Mouse (Mus musculus): ENCODE results near the gene Lcn9.
"Not testable (repeated sequence)": the region's sequence is repeated elsewhere in the genome, so short reads cannot be mapped to it uniquely, and the experiment has no call there.

Lcn9 gene

DNA sequence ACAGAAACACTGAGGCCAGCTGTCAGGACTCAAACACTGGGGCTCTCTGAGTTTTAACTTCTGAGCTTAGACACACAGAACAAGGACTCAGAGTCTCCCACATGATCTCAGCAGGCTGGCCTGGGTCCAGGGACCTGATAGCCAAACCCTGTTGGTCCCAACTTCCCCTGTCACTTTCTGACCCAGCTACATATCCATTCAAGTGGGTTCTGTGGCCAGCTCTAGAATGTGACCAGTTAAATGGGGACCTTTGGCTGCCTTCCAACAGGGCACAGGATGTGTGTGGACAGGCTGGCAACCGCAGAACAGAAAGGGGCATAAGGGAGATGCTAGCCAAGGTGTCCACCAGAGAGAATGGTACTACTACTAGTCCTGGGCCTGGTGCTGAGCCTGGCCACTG is at the start of gene Lcn9:
Lcn9 (plus strand) TSS at position 348 of the 400 bp plus-strand sequence.
- DNase-seq (ENCODE audit: low spot score) = peak; percentile 50

DNA sequence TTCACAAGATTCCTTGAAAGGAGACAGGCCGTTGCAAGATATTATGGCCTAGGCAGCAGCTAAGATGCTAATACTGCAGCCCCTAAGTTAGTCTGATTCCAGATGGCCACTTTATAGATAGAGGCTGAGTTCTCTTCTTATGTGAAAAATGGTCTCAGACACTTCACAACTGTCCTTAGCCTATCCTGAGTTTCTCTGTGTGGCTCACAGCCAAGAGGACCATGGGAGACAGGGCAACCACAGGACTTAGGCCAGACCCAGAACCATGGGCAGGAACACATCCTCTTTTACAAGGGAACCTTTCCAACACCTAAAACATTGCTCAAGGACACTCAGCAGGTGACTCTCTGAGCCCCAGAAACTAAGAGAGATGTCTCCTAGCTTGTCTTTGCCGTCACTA is 49.4 kb upstream of the Lcn9 start:
- no peak for DNase-seq (ENCODE audit: low spot score)

DNA sequence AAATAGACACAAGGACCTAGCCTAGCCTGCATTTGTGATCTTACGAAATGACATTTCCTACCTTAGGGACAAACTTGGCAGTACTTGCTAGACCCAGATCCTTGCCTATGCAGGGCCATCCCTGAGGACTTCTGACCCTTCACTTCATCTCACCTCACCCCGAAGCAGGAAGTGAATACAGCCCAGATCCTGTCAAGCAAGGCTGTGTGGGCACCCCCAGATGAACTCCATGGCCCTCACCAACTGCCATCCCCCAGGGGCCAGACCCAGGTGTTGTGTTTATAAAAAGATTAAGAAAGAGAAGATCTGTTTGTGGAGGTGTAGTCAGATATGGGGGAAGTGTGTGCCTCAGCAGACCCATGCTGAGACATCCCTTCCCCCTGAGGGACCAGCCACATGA is 48.3 kb upstream of the Lcn9 start:
- no peak for DNase-seq (ENCODE audit: low spot score)

DNA sequence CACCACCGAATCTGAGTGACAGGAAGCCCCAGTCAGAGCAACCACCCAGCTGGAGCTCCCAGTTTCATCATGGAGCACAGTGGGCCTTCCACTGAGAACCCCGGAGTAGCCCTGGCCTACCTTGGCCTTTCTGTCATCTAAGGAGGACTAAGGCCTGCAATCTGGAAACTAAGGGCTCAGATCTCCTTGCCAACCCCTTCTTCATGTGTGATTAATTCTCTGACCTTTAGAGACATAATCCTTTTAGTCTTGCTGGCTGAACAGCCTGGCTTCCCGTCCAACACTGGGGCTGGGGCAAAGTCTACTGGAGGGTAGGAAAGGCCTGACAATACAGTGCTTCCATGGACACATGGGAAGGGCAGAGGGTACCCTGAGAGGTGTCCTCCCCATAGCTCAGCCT is 47.0 kb upstream of the Lcn9 start:
- DNase-seq (ENCODE audit: low spot score) = no peak

DNA sequence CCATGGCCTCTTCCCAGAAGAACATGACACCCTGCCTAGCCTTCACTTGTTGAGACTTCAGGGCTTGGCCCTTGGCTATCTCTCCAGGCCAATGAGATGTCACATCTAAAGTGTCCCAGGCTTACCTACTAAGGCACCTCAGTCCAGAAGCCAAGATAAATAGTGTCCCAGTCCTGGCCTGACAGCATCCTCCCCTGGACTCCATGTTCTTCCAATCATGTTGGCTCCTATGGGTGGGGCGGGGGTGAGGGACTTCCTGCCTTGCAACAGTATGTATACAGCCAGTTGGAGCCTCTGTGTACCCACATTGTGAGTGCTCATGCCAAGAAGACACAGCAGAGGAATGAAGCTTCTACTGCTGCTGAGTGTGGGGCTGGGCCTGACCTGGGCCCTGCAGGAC is 46.2 kb upstream of the Lcn9 start, which contains the start of gene Lcn11:
Lcn11 (plus strand) TSS at position 301 of the 400 bp plus-strand sequence.
- DNase-seq (ENCODE audit: low spot score) = no peak

DNA sequence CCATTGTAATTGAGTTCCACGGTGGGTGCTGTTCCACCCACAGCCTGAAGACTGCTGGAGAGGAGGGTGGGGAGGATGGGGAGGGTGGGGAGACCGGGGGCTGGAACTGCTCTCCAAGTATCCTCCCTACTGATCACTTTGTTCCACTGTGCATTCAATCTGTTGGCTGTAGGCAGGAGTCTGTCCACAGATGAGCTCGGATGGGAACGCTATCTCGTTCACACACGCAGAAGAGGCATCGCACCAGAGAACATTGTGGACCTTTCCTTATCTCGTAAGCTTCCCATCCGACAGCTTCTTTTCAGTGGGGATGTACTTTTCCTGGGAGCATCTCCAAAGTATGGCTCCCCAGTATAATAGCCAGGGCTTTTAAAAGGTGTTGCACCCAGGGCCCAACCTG is 43.9 kb upstream of the Lcn9 start:
- no peak for DNase-seq (ENCODE audit: low spot score)

DNA sequence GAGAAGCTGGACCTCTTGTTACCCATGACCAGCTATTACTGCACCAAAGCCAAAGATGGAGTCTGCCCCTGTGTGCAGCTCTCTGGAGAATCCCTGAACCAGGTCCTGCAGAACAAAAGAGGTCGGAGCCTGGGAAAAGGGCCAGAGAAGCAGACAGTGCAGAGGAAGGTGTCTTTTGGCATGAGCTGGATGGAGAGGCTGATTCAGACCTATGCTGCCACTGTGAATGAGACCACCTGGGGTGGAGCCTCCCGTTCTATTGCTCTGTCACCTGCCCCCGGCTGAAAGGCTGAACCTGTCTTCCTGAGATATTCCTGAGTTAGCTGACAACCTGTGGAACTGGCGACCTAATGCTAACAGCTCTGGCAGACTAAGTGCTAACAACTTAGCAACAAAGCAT is 42.0 kb upstream of the Lcn9 start:
- DNase-seq (ENCODE audit: low spot score) = no peak

DNA sequence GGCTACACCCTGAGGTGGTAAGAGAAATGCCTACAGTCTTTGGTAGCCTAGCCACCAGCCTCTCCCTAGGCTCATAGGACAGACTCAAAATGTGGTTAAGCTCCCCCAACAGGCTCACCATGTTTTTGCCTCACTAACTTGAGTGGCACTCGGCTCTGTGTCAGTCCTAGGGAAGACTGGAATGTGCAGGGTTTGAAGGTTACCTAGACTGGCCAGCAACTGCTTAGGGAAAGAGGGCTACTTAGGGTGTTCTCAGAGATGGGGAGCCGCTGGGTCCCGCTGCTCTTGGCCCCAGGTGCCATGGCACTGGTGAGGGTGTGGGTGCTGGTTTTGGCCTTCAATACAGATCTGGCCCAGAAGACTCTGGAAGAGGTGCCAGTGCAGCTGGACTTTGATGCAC is 41.0 kb upstream of the Lcn9 start, which contains the start of gene Gm13539:
Gm13539 (plus strand) TSS at position 301 of the 400 bp plus-strand sequence.
- DNase-seq (ENCODE audit: low spot score) = no peak

DNA sequence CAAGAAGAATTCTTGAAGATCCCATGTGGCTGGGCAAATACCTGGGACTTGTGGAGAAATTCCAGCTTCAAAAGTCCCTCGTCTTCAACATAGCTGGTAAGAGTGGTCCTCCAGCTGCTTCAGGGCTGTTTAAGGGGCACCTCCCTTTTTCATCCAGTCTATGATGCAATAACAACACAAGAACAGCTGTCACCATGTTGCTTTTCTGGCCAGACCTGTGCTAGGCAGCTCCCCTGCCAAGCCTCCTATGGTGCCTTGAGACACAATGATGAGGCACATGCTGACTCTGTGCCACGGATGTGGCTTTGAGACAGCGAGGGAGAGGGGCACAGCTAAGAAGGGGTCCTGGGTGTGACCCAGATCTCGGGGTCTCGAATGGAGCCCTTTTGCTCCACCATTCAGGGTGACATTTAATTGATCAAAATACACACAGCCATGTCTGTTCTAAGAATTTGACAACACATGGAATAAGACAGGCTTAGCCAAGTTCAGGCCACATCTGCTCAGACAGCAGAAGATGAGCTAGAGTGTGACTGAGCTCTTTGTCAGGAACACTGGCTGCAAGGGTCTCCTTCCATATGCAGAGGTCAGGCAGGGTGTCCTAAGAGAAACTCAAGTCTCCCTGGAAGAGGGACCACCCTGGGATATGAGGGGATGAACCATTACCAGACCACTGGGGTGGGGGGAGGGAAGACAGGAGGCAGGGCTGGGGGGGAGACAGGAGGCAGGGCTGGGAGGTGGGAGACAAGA is 37.2 kb upstream of the Lcn9 start:
- peak; percentile 22 for DNase-seq (ENCODE audit: low spot score)

DNA sequence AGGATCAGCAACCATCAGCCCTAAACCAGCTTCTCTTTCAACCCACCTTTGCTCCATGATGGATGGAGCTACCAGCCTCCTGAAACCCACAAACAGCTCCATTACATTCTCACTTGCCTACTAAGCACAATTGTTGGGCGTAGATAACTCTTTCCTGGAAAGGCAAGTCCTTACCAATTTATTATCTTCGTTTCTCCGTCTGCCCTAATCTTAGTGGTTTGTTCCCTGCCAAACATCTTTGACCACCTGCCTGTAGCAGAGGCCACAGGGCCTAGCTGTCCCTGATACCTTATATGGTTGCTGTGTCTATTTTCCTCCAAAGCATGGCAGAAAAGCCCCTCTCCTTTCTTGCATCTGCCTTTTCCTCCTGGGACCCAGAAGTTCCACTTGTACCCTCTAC is 33.9 kb upstream of the Lcn9 start:
- peak; percentile 11 for DNase-seq (ENCODE audit: low spot score)

DNA sequence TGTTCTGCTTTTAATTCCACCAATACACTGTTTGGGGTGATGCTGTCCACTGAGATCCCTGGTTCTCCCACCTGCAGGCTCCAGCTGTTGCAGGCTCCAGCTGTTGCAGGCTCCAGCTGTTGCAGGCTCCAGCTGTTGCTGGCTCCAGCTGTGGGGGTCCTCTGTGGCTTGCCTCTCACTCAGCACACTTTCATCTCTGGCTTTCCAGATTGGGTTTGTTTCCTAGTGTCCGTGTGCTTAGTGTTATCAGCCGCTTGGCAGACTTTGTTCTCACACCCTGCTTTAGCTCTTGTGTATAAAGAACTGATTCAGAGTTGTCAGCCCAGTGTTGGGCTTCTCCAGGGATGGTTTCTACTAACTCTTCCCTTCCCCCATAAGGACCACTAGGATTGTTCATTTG is 25.3 kb upstream of the Lcn9 start:
- peak; percentile 45 for DNase-seq (ENCODE audit: low spot score)

DNA sequence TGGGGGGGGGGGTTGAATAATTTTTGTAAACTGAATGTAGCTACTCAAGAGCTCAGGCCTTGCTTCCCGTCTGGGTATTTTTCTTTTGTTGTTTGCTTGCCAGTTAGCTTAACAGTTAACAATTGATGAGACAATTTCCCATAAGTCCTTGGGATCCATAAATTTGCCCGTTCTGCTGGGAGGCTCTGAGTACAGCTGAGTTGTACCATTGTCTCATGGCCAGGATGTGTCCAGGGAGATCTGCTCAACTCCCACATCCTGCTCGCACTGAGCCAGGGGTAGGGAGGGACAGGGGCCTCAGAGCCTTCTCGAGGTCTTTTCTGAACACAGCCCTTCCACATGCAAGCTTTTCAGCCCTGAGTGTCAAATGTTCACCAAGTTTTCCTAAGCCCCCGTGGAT is 24.9 kb upstream of the Lcn9 start:
- peak; percentile 35 for DNase-seq (ENCODE audit: low spot score)

DNA sequence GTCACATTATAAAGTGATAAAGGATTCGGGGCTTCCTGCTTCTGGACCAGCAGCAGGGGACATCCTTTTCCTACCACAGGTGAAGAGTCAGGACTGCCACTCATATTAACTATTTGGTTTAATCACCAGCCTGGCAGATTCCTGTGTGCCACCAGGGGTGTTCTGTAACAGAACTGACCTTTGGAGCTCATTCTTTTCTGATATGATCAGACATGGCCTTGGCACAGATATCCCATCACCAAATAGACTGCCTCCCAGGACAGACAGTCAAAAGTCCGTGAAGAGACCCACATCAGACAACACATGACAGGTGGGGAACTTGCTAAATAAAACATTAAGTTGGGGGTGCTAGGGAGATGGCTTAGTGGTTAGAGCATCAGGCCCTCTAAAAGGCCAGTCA is 11.2 kb upstream of the Lcn9 start:
- DNase-seq (ENCODE audit: low spot score) = peak; percentile 17

DNA sequence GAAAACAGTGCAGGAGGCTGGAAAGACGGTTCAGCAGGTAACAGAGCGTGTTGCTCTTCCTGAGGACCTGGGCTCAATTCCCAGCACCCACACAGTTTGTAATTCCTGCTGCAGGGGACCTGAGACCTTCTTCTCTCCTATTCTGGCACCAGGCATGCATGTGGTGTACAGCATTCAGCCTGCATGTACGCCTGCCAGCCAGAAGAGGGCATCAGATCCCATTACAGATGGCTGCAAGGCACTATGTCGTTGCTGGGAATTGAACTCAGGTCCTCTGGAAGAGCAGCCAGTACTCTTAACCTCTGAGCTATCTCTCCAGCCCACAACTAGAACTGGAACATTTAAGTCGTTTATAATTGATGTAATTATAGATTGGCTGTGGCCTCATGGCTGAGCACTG is 9.6 kb upstream of the Lcn9 start:
- peak; percentile 34 for DNase-seq (ENCODE audit: low spot score)

DNA sequence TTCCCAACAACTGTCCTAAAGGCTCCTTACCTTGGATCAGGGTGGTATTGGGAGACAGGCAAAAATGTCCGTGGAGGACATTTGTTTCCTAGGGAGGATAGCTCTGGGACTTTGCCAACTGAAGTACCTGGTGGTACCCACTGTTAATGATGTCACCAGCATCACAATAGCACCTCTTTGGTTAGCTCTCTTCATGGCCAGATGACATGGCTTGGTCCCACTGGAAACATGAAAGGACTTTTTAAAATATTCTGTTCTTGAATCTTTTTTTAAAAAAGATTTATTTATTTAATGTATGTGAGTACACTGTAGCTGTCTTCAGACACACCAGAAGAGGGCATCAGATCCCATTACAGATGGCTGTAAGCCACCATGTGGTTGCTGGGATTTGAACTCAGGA is 7.2 kb upstream of the Lcn9 start, which contains the start of gene Glt6d1:
Glt6d1 (minus strand) TSS at position 101 of the 400 bp plus-strand sequence.
- not testable (repeated sequence) for DNase-seq (ENCODE audit: low spot score)

DNA sequence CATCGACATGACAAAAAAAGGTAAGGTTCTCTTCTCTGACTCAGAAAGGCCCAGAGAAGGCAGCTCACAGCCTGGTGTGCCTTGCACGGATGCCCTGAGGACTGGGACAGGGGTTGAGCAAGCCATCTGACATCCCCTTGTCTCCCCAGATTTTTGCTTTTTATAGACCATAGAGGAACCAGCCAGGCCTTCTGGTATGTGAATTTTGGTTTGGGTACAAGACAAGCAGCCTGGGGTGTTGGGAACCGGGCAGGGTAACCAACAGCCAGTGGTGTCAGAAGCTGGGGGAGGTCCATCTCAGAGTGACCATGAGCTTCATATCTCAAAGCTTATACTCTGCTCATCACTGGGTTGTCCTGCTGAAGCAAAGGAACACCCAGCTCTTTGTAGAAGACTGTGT is 1.8 kb downstream of the Lcn9 start:
- DNase-seq (ENCODE audit: low spot score) = peak; percentile 29

DNA sequence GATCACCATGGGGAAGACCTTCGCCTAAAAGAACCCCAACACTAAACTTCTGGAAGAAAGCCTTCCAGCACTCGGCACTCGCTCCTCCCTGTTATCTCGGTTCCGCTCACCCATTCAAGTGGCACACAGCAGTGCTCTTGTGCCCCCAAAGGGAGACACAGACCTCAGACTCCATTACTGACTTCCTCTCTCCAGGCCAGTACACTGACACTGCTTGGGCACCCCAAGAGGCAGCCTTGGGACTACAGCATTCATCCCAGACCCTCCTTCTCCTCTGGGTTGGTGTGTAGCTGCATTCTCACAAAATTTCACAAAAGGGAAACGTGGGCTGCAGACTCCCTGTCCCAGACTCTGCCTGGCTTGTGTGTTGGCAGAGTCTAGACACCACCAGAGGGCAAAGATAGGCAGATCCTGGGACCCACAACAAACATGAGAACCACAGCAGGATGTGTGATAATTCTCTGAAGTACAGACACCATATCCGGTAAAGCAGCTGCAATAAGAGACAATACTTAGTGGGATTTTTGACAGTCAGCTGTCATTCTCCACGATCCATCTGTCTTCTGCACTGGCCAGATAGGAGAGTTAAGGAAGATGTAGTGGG is 5.5 kb downstream of the Lcn9 start:
- no peak for DNase-seq (ENCODE audit: low spot score)

DNA sequence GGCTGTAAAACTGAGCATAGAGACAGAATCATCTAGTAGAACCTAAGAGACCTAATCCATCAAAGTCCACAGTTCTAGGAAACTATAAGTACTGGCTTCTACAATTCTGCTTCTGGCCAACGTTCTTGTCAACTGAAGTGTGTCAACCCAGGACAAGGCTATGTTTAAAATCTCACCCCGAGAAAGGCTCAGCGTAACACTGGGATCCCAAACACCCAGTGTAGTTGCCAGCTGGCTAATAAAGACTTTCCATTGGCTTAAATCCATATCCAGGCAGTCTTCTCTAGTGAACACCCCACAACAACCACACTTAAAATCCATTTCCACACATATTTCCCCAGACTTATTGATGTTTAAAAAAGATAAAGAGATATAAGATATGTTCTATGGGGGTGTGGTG is 7.8 kb downstream of the Lcn9 start:
- DNase-seq (ENCODE audit: low spot score) = no peak

DNA sequence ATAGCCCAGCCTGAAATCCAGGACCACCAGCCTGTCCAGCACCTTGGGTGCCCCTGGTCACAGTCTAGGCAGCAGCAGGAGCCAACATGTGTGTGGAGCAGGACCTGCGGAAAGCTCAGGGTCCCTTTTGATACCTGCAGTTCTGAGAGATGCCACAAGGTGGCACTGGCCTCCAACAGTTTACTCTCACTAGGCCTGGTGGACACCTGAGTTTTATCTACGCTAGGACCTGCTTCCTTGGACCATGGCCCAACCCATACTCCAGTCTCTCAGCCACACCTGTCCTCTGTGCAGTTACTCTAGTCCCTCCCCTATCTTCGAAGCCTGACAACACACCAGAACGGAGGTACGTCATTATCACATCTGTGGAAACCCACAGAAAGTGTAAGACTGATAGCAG is 13.3 kb downstream of the Lcn9 start:
- DNase-seq (ENCODE audit: low spot score) = peak; percentile 89

DNA sequence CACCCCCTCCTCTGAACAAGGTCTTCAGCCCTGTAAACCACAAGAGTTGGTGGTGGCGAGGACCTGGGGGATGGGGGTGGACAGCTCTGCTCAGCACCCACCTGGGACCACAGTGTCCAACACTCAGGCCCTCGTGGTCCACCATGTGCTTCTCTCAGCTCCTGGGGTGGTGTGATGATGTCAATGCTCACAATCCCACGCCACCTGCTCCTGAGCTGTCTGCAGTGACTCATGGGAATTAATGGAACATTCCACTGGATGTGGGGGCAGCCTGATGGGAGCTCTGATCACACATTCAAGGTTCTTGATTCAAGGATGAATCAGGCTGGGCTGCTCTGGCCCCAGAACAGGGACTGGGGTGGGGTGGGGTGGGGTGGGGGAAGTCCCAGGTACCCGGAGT is 19.2 kb downstream of the Lcn9 start:
- no peak for DNase-seq (ENCODE audit: low spot score)

DNA sequence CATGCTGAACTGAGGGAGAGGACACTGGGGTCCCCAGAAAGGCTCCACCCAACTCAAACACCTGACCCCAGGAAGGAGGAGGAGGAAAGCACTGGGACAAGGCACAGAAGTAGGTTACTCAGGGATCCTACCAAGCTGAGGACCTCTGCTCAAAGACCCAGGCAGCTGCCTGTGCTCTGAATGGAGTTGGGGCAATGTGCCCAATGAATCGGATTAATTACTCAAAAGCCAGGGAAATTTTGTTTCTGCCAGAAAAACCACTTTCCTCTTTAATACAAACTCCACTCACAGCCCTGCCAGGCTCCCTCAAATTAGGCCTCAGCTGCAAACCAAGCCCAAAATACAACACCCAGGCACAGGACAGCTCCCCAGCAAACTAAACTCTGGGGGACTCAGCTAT is 19.8 kb downstream of the Lcn9 start:
- no peak for DNase-seq (ENCODE audit: low spot score)

DNA sequence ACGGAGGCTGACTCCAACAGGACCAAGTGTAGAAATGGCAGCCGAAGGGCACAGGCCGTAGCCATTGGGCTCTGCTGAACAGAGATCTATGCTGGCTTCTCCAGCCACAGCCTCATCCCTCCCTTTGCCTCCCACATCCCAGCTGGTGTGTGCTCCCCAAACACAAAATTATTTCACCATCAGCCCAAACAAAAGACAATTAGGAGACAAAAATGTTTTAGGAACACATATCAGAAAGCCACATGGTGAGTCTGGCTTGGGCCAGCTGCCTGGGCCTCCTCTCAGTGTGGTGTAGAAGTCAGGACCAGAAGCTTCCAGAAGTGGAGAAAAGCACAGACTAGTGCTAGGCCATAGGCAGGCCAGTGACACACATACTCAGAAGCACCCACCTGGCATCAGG is 21.1 kb downstream of the Lcn9 start:
- DNase-seq (ENCODE audit: low spot score) = no peak

DNA sequence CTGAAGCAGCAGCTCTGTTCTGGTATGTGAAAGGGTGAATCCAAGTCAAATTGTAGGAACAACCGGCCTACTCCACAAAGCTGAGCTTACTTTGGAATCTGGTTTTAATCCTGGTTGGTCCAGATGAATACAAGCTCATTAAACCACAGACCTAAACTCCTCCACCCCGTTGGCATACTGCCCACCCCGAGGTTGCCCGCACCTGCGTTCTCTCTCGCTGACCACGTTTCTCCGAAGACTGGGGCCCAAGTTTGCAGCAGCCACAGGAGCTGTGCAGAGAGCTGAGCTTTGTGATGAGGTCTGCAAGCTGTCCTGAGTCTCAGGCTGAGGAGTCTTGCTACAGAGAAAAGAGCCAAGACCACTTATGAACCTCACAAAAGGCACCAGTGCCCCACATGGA is 23.6 kb downstream of the Lcn9 start:
- DNase-seq (ENCODE audit: low spot score) = peak; percentile 64

DNA sequence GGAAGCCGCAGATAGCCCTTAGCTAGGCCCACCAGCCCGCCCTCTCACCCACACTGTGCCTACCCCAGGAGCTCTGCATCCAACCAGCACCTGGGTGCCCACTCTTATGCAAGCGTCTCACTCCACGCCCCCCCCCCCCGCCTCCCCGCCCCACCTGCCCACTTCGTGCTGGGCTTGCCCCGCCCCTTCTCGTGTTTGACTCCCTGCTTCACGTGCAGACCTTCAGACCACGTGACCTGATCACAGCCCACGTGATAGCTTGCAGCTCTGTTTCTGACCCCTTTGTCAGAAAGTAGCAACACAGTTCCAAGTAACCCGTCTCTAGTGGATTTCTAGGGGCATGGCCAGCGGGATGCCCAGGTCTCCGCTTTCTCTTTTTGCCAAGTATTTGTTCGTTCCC is 24.3 kb downstream of the Lcn9 start, which contains the start of gene Sohlh1:
Sohlh1 (minus strand) TSS at position 23 of the 400 bp plus-strand sequence.
- DNase-seq (ENCODE audit: low spot score) = peak; percentile 70
